Mouse (Mus musculus) gastrocnemius, postnatal 25 days (tissue): ENCODE results near the gene Dynlt1a. TPM values are rescaled to one million over a fixed set of nuclear protein-coding genes. Genes with fewer than 3 reads are reported as not detected.
"Not testable (repeated sequence)": the region's sequence is repeated elsewhere in the genome, so short reads cannot be mapped to it uniquely, and the experiment has no call there.

Experiments
- DNase-seq: peaks from one replicate; pipeline ENCODE4 v3.0.0; 2022
- long read RNA-seq, 2 experiments: library from polyadenylated mRNA; stranded (forward); transcript quantifications; one replicate each; pipeline ENCODE4 v2.0.0; 2021
- total RNA-seq, 2 experiments: library from RNA; stranded (reverse); gene quantifications; 1 replicate in 1 of 2; 2 replicates in 1 of 2; pipeline ENCODE4 v1.2.3; 2021

Gene Dynlt1a
- 1 to 10 TPM; 2.3 to 2.4 TPM for total RNA-seq
- long read RNA-seq, experiment 1, partial matches to known transcripts: 3 of 10 reads
- long read RNA-seq, experiment 1, other reads (novel, unspliced or antisense): 5 of 10 reads
- long read RNA-seq, experiment 2, partial matches to known transcripts: 1 of 4 reads
- long read RNA-seq, experiment 2, other reads (novel, unspliced or antisense): 3 of 4 reads

DNA sequence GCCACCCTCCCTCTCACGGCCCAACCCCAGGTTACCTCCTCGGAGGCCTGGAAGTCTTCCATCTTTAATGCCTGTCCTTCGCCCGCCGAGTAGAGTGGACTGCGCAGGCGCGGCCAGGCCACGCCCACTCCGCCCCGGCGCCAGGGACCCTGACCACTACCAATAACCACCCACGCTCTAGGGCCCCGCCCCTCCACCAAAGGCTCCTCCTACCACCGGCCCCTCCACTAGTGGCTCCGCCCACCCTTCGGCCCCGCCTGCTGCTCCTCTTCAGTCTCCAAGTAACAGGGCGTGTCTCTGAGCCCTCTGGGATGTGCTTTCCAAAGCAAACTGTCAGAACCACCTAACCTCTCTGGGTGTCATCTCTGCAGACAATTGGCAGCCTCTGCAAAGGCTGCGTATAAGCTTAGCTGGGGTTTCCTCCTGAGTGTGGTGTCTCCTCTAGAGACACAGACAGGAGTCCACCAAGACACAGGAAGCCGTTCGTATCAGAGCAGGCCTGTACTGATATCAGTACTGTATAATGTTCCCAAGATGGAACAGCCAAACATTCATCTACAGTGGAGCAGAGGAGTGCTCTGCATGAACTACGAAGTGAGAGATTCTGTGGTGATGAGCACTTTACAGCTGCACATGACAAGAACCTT lies at the start of gene Dynlt1a:
Gene Dynlt1a (minus strand): TSS at position 162 of the 647 bp plus-strand sequence.
- DNase-seq: peak; percentile 99

DNA sequence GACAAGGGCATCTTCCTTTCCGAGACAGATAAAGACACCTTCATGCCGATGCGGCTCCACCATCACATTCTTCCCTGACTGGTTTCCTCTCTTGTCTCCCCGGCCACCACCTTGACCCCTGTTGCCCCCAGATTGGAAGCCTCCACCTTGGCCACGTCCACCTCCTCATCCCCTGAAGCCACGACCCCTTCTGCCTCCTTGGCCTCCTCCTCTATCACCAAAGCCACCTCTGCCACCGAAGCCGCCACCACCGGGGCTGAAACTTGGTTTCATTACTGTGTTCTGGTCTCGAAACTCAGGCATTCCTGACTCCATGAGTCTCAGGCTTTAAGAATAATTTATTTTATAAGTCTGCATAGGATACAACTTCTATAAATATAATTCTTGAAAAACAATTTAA lies 38.0 kb upstream of the Dynlt1a start:
- DNase-seq: not testable (repeated sequence)

GRCm38 (mm10) chr17:6342606-6343294 lies 25.4 kb upstream of the Dynlt1a start:
- not testable (repeated sequence) for DNase-seq

- DNase-seq: not testable (repeated sequence)
These were observed 11.7 kb upstream of the Dynlt1a start for GRCm38 (mm10) chr17:6328997-6329396.

- DNase-seq: not testable (repeated sequence)
These were observed 10.3 kb upstream of the Dynlt1a start for GRCm38 (mm10) chr17:6327554-6327953.

- not testable (repeated sequence) for DNase-seq
These were observed 8.2 kb upstream of the Dynlt1a start for GRCm38 (mm10) chr17:6325543-6325942.

GRCm38 (mm10) chr17:6325021-6325420 lies 7.7 kb upstream of the Dynlt1a start:
- DNase-seq: not testable (repeated sequence)

DNA sequence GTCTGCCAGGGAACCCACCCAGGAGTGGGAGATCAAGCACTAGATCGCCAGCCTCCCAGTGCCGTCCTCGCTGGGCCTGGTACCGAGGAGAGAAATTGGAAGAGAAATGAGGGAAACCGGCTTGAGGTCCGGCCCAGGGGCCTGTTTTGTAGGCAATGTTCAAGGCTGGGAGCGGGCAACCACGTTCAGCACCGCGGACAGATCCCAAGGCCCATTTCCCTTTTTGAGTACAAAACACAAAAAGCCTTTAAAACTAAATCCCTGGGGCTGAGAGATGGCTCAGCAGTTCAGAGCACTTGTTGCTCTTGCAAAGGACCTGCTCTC lies 4.4 kb upstream of the Dynlt1a start:
- DNase-seq: not testable (repeated sequence)

GRCm38 (mm10) chr17:6321081-6321777 lies 3.9 kb upstream of the Dynlt1a start:
- not testable (repeated sequence) for DNase-seq

DNA sequence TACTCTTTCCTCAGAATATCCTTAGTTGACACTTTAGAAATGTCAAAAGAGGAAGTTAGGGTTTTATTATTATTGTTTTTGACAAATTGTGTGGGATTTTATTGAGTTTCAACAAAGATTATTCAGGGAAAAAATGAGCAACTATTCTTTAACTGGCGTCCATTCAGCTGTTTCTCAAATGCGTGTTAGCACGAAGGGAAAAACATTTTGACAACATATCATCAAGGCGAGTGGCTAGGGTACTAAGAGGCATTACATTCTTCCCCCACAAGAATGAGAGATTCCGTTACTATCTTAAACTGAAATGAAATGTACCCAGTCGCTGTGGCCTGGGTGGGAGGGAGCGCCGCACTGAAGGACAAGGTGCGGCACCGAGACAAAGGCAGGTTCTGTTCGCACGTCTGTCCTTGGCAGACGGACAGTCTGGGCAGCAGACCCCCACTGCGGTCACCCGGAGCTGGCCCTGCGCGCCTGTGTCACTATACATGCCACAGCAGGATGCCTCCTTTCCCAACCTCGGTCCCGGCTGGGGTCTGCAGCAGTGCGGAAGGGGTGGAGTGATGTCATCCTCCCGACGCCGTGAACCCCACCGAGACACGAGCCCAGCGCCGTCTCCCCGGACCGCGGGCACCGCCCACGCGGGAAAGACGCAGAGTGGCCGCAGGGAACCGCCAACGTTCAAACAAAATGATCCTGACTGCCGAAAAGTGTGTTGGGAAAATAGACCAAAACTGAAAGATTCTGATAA lies 747 bp downstream of the Dynlt1a start:
- DNase-seq: peak; percentile 32

DNA sequence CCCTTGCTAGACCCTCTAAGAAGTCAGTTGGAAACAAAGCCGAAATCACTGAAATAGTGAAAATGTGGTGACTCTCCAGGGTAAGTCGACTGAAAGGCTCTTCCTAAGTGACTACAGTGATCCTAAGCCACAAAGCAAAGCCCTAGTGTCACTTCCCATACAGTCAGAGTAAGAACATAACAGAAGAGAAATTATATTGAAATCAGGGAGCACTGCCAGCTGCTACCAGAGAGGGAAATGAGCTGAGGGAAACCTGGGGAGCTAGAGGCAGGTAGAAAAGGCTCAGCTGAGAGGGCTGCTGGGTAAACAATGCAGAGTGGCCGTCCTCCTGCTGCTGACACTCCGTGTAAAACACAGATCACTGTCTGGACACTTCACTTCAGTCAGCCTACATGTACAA lies 1.6 kb downstream of the Dynlt1a start:
- not testable (repeated sequence) for DNase-seq

GRCm38 (mm10) chr17:6314493-6314892 lies 2.8 kb downstream of the Dynlt1a start:
- DNase-seq: not testable (repeated sequence)

DNA sequence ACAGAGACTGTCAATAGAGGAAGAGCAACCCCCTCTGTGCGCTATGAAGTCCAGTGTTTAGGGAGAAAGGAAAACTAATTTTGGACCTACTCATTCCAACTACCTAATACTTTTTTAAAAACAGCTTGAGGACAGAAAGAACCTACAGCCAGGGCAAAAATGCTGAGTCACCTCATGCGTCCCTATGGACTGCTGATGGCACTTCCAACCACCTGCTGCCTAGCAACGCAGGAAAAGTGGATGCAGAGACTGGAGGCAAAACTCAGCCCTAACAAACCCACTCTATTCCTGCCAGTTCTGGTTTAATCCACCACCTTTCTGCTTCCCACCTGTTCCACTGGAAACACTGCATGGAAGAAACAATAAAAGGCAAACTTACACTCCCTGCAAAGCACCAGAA lies 4.5 kb downstream of the Dynlt1a start:
- not testable (repeated sequence) for DNase-seq

DNA sequence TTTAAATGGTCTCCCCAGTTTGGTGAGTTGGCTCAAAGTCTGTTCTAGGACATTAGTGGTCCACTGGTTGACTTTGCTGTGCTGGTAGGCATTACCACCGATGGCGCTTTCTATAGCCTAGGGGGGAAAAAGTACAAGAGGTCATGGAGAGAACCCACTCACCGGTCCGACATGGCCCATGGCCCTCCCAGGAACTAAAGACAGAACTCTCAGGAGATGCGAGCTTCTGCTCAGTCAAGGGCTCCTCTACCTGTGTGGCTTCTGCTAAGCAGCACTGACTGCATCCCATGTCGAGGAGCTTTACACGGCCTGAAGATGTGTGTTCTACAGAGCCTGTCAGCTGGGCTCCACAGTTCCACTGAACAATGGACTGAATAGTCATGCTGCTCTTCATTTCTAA lies 5.6 kb downstream of the Dynlt1a start:
- not testable (repeated sequence) for DNase-seq

DNA sequence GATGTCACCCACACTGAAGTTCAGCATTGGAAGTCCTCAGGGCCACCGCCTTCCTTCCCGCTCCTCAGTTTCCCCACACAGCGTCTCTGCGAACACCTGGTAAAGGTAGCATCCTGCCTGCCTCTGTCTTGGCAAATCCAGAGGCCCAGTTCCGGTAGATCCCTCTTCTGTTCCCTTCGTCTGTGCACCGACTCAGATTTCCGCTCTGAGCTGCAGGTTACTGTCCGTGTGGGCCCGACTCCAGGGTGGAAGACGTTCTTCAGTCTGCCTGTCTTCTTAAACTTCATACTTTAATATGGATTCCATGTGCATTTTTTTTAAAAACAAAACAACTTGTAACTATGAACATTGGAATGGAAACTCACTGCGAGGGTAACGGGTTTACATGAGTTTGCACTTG lies 10.8 kb downstream of the Dynlt1a start:
- not testable (repeated sequence) for DNase-seq

- not testable (repeated sequence) for DNase-seq
These were observed 11.5 kb downstream of the Dynlt1a start for GRCm38 (mm10) chr17:6305656-6306270.

GRCm38 (mm10) chr17:6304891-6305290 lies 12.4 kb downstream of the Dynlt1a start:
- DNase-seq: not testable (repeated sequence)

GRCm38 (mm10) chr17:6300190-6300863 lies 17.0 kb downstream of the Dynlt1a start:
- DNase-seq: not testable (repeated sequence)

GRCm38 (mm10) chr17:6297060-6297795 lies 20.1 kb downstream of the Dynlt1a start:
- not testable (repeated sequence) for DNase-seq

GRCm38 (mm10) chr17:6293882-6294281 lies 23.4 kb downstream of the Dynlt1a start:
- DNase-seq: not testable (repeated sequence)
